Mouse (Mus musculus) MEL (cell line): ENCODE measurements at regions not wholly inside any gene's neighbourhood (a gene's known extent, or its start where the extent isn't known, plus 50 kb on each side); places are given as distances from the start of the nearest gene placed in this dataset.

ENCODE experiments used
- CHD1 ChIP-seq: IDR thresholded peaks from 2 replicates; pipeline ENCODE4 v1.6.1; 2012; ENCODE audit warnings: low read depth, mild to moderate bottlenecking, inconsistent platforms, low read length, improper control_type of control experiment
- E2F4 ChIP-seq: IDR thresholded peaks from 2 replicates; pipeline ENCODE4 v1.6.1; 2011; ENCODE audit warnings: low read depth, low read length, improper control_type of control experiment, borderline replicate concordance

- TF ChIP-seq CHD1, result no peak
- TF ChIP-seq E2F4, result no peak
Observed at GRCm38 (mm10) chr19:60113666-60114388, 112.7 kb downstream of the Fam204a start.
